Mouse (Mus musculus): ENCODE results near the gene Fbxw8.

Gene Fbxw8

DNA sequence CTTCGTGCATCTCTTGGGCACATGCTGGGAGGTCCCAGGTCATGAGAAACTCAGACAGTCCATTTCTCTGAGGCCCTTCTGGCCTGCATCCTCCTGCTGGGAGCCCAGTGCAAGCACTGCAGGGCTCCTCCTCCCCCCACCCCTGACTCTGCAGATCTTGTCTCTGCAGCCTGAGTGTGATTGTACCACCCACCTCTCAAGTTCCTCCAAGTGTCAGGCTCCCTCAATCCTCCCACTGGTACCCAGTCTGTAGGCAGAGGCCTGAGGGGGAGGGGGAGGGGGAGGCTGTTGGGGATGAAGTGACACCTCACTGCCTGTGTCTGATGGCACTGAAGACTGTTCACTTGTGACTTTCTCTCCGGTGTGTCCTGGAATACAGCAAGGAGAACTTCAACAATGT lies 102.1 kb downstream of the Fbxw8 start:
- in situ Hi-C loops (cut with MboI; ENCODE audit: unreplicated experiment in 2 of 2), result no loop called here

DNA sequence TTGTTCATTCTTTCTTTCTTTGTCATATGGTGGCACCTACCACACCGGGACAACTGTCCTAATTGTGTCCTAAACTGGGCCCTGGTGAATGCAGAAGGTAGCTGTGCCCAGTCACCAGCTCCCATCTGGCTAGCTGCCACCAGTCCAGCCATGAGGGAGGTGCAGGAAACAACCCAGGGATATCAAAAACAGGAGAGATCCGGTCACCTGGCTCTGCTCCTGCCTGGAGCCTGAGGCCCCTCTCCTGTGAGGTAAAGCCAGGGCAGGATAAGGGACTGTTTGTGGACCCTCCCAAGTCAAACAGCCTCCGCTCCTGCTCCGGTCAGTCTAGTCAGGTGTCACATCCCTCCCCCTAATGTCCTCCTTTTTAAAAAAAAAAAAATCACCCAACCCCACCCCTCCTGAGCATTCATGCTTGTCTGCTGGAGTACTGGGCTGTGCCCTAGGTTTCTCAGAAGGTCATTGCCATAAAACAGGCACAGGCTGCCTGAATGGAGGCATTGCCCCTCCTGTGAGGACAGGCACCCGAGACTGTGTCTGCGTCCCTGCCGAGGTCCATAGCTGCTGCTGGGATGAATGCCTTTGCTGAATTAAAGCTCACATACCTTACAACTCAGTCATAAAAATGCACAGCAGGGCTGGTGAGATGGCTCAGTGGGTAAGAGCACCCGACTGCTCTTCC lies 103.1 kb downstream of the Fbxw8 start:
- in situ Hi-C loops (cut with MboI; ENCODE audit: unreplicated experiment in 2 of 2), result no loop called here

DNA sequence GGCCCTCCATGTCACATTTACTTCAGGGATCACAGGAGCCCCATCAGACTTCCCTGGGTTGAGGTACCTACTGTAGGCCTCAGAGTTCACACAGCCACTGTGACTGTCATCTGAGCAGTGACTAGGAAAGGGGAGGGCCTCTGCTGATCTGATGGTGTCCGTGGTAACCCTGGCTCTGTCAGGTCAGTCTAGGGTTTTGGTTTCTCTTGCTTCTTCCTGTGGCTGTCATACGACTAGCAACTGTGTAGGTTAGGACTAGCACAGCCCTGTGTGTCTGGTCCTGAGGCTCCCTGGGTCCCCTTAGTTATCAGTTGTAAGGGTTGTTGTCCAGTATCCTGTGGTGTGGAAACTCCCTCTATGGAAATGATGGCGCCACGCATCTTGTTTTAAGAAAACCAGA lies 104.5 kb downstream of the Fbxw8 start:
- in situ Hi-C loops (cut with MboI; ENCODE audit: unreplicated experiment in 2 of 2), result no loop called here

- in situ Hi-C loops (cut with MboI; ENCODE audit: unreplicated experiment in 2 of 2), result no loop called here
Observed at GRCm38 (mm10) chr5:118048928-118049327, 106.3 kb downstream of the Fbxw8 start.

DNA sequence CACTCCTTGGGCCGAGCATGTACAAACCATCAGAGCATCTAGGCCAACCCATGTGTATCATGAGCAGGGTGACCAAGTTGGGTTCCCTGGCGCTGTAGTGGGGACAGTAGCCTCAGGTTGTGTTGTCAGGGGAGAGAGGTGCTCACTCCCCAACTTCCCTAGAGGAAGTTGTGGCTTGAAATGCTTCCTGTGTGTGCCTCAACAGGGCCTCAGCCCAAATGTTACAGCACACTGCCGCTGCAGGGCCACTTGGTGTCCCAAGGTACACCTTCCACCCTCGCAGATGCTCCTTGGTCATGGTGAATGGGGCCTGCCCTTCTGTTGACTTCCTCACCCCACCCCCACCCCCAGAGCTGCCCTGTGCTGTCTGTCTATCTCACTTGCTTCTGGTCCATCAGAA lies 106.9 kb downstream of the Fbxw8 start:
- in situ Hi-C loops (cut with MboI; ENCODE audit: unreplicated experiment in 2 of 2), result no loop called here

DNA sequence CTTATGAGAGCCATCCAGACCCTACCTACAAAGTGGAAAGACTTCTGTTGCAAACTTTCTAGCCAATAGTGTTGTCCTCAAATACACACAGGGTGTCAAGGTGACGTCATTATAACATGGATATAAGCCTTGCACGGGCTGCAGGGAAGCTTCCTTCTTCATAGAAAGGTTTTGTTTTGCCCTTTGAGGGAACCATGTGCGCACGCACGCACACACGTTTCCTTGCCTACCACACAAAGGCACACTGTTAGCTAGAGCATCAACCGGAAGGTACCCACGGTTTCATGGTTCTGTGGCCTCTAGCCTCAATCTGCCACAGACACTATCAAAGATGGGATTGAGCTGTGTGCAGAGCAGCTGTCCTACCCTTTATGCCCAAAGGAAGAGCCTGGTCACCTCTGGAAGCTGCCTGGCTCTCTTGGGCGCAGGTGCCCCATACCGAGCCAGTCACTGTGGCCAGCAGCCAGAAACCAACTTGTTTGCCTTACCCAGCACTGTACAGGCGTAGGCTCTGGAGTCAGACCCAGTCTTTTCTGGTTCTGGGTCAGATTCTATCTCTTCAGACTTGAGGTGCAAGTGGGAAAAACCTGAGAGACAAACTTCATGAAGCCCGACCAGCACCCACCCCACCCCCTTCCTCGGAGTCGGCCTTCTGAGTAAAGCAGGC lies 108.0 kb downstream of the Fbxw8 start:
- in situ Hi-C loops (cut with MboI; ENCODE audit: unreplicated experiment in 2 of 2), result no loop called here

- in situ Hi-C loops (cut with MboI; ENCODE audit: unreplicated experiment in 2 of 2), result no loop called here
Observed at GRCm38 (mm10) chr5:118045385-118045784, 109.9 kb downstream of the Fbxw8 start.

DNA sequence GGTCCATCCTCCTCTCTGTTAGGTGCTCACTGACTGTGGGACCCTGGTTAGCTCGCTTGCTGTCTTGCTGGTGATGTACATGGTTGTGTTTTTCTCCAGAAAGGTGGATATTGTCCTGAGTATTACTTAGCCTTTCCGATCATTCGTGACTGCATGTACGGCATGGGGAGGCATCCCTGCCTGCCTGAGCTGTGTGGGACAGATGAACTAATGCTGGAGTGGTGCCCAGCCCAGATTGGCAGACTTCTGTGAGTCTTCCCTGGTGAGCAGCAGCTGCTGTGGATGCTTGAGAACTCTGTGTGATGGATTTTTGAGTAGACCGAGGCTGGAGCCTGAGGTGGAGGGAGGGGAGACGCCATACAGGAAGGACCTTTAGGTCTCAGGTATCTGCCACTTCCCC lies 110.4 kb downstream of the Fbxw8 start:
- in situ Hi-C loops (cut with MboI; ENCODE audit: unreplicated experiment in 2 of 2), result no loop called here

- in situ Hi-C loops (cut with MboI; ENCODE audit: unreplicated experiment in 2 of 2), result no loop called here
Observed at GRCm38 (mm10) chr5:118043761-118044160, 111.5 kb downstream of the Fbxw8 start.

- in situ Hi-C loops (cut with MboI; ENCODE audit: unreplicated experiment in 2 of 2), result no loop called here
Observed at GRCm38 (mm10) chr5:118042599-118042998, 112.7 kb downstream of the Fbxw8 start.

GRCm38 (mm10) chr5:118039241-118039668 lies 116.0 kb downstream of the Fbxw8 start:
- in situ Hi-C loops (cut with MboI; ENCODE audit: unreplicated experiment in 2 of 2), result no loop called here

GRCm38 (mm10) chr5:118037798-118038484 lies 117.3 kb downstream of the Fbxw8 start:
- in situ Hi-C loops (cut with MboI; ENCODE audit: unreplicated experiment in 2 of 2), result no loop called here

- in situ Hi-C loops (cut with MboI; ENCODE audit: unreplicated experiment in 2 of 2), result no loop called here
Observed at GRCm38 (mm10) chr5:118036888-118037797, 118.1 kb downstream of the Fbxw8 start.

DNA sequence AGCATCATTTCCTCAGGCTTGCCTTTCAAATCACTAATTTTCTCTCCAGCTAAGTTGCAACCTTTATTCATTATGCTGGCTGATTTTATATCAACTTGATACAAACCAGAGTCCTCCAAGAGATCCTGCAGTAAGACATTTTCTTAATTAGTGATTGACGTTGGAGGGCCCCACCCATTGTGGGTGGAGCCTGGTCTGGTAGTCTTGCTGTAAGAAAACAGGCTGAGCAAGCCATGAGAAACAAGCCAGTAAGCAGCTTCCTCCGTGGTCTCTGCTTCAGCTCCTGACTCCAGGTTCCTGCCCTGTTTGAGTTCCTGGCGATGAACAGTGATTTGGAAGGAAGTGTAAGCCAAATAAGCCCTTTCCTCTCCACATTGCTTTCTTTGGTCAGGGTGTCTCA lies 119.5 kb downstream of the Fbxw8 start:
- in situ Hi-C loops (cut with MboI; ENCODE audit: unreplicated experiment in 2 of 2), result no loop called here

GRCm38 (mm10) chr5:118034632-118035031 lies 120.6 kb downstream of the Fbxw8 start:
- in situ Hi-C loops (cut with MboI; ENCODE audit: unreplicated experiment in 2 of 2), result no loop called here

DNA sequence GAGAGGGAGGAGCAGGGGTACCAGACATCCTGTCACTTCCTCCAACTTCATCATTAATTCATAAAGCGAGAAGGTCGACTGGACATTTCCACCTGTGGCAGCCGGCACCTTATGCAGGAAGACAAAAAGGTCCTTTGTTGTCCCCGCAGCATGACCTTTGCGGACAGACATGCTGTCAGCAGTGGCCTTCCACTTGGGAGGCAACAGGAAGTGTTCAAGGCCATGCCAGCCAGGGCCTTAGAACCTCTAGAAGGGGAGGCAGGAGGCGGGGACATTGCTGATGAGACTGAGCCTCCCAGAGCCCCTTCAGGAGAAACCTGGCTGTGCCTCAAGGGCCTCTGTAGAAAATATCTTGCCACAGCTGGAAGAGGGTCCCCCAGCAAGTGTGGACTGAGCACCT lies 121.5 kb downstream of the Fbxw8 start:
- in situ Hi-C loops (cut with MboI; ENCODE audit: unreplicated experiment in 2 of 2), result no loop called here

DNA sequence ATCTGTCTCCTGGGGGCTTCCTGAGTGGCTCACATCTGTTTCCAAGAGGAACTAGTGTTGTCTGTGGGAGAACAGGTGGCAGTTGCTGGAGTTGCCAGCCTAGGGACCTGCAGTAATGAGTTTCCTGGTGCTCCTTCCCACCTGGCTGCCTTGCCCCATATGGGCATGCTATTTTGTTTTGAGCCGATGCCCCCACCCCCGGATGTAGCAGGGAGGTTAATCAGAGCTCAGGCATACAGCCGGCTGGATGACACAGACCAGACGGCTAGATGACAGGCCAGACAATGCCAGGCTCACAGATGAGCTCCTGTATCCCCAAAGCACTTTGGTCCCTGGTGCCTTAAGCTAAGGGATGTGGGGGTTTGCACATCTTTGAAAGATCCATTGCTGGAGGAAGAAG lies 121.9 kb downstream of the Fbxw8 start:
- in situ Hi-C loops (cut with MboI; ENCODE audit: unreplicated experiment in 2 of 2), result no loop called here

DNA sequence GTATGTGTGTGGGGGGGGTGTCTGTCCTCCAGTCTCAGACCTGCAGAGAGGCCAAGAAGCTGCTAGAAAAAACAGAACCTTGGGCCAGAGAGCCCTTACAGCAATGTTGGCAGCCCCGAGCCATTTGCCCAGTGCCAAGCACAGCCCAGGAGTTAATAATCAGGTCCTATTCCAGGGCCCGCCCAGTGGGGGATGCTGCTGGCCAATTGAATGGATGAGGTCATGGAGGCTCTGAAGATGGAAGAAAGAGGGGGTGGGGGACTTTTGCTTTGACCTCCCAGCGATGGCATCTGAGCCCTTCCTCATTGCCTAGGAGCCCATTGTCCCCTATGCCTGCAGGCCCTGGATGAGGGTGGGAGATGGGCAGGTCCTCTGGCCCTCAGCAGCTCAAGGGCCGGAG lies 123.8 kb downstream of the Fbxw8 start:
- in situ Hi-C loops (cut with MboI; ENCODE audit: unreplicated experiment in 2 of 2), result no loop called here

DNA sequence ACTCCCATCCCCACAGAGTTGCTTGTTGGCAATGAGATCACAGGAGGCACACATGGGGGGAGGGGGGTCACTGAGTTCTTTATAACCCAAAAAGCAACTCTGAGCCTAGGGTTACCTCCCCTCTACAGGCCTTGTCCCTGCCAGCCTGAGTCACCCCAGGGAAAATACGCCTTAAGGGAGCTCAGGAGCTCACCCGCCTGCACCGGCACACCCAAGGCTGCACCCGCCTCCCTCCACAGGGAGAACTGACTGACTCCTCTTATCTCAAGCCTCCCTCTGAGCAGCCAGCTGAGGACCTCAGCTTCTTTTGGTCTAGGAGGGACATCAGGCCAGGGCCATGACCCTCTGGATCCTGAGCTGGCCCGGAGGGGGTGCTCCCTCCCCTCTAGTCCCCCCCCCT lies 124.2 kb downstream of the Fbxw8 start:
- in situ Hi-C loops (cut with MboI; ENCODE audit: unreplicated experiment in 2 of 2), result no loop called here

- in situ Hi-C loops (cut with MboI; ENCODE audit: unreplicated experiment in 2 of 2), result no loop called here
Observed at GRCm38 (mm10) chr5:118030022-118030675, 125.1 kb downstream of the Fbxw8 start.
